Mouse (Mus musculus) bone marrow, adult 2 months (tissue): ENCODE measurements around the gene Sde2.

Source experiments
- CTCF ChIP-seq: fragments of 200-500 bp; IDR thresholded peaks from 2 replicates; pipeline ENCODE4 v1.5.1; 2011; ENCODE audit warnings: low read length, control low read depth; ENCODE audit not compliant: control insufficient read depth, insufficient read depth
- POLR2A ChIP-seq: fragments of 200-500 bp; IDR thresholded peaks from 2 replicates; pipeline ENCODE4 v1.6.1; 2011; ENCODE audit warnings: low read depth, mild to moderate bottlenecking, control low read depth, low read length, borderline replicate concordance; ENCODE audit not compliant: control insufficient read depth

DNA sequence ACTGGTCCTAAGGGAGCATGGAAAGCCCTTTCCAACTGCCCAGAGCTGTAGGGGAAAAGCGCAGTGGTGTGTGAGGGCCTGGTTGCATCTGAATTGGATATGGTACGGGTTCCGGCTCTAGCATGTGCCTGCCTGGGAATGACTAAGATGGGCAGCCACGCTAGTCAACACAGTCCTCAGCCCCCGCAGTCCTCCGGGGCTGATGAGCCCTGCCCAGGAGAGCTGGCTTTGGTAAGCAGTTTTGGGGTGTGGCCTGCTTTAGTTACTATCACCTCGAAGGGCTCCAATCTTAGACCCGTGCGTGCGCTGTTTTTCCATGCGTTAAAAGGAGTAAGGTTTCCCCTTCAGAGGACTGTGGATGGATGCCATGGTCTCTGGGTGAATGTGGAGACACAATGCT is 20.8 kb upstream of the Sde2 start:
- TF ChIP-seq CTCF, result no peak
- no peak for TF ChIP-seq POLR2A
